ENCODE assay signal across 12 mouse cellular contexts in the genomic region with DNA sequence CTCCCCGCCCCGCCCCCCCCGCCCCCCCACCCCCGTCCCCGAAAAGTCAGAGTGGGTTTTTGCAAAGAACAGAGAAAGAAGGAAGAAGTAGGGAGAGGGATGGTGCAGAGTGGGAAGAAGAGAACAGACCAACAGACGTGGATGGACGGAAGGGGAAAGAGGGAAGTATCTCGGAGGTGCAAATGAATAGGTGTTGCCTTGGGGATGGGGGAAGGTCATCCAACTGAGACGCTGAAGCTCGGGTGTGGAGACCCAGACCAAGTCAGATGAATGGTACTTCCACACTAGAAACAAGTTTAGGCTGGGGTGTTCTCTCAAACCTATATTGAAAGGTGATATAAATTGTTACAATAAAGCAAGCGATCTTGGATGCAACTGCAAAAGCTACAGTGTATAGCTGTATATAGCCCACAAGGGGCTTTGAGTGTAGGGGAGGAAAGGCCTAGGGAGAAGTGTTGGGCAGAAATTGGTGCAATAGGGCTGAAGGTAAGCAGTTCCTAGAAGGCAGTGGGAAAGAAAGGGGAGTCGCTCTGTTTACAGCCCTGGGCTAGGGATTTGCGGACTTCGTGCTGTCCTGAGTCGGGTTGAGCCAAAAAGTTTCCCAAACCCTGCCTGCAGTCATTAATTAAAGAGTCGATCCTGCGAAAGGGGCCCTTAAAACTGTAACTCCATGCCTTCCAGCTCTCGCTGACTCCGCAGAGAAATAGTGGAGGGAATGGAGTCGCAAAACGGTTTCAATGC. TPM values are rescaled to one million over a fixed set of nuclear protein-coding genes. Genes with fewer than 3 reads are reported as not detected.
DNase-seq lines count a peak whose midpoint lies in the region; ATAC-seq lines count a peak whose summit lies in the region.
"Had no signal": no experiment of that assay in that cellular context is flagged by ENCODE, and none has a peak within 500 bp of the region (broad histone marks: within the 10 kb centered on the region; RNA-seq: fewer than 3 reads in every experiment).

No protein-coding gene starts in this region.

- H3K4me2 ChIP-seq in forebrain, embryonic 12.5 days: peak overlapping the region; percentile 39
- H3K4me2 ChIP-seq in limb, embryonic 11.5 days (ENCODE audit: low read depth, severe bottlenecking): peak overlapping the region; percentile 34; the same call in 1 of the 2 replicates
- H3K4me2 ChIP-seq in neural tube, embryonic 11.5 days (ENCODE audit: low read depth): peak overlapping the region; percentile 29

- WGBS in embryonic facial prominence, embryonic 10.5 days: 1% methylated on average over 21 of the region's 21 CpGs
- under 1% methylated on average over 21 of the region's 21 CpGs for WGBS in forebrain, embryonic 12.5 days
- 1% methylated on average over 21 of the region's 21 CpGs for WGBS in limb, embryonic 11.5 days
- under 1% methylated on average over 21 of the region's 21 CpGs for WGBS in neural tube, embryonic 11.5 days

- H3K9ac ChIP-seq in forebrain, embryonic 12.5 days: no peak overlapping the region
- H3K9ac ChIP-seq in limb, embryonic 11.5 days (ENCODE audit: low read length): no peak overlapping the region
- no peak overlapping the region for H3K9ac ChIP-seq in neural tube, embryonic 11.5 days (ENCODE audit: low read length)

- H3K9me3 ChIP-seq in embryonic facial prominence, embryonic 10.5 days: no peaks in the 10 kb centered on the region
- H3K9me3 ChIP-seq in forebrain, embryonic 12.5 days: no peaks in the 10 kb centered on the region
- no peaks in the 10 kb centered on the region for H3K9me3 ChIP-seq in limb, embryonic 11.5 days (ENCODE audit: control insufficient read depth, low read length)
- H3K9me3 ChIP-seq in neural tube, embryonic 11.5 days (ENCODE audit: control insufficient read depth, low read length): no peaks in the 10 kb centered on the region
- H3K9me3 ChIP-seq: G1E had no signal

- peaks cover 82% of the 10 kb centered on the region for H3K4me1 ChIP-seq in embryonic facial prominence, embryonic 10.5 days
- peaks cover 18% of the 10 kb centered on the region; the same call in 1 of the 2 replicates for H3K4me1 ChIP-seq in forebrain, embryonic 12.5 days
- H3K4me1 ChIP-seq in limb, embryonic 11.5 days (ENCODE audit: control insufficient read depth, insufficient read depth, low read length): peaks cover 17% of the 10 kb centered on the region
- peaks cover 5% of the 10 kb centered on the region; the same call in 1 of the 2 replicates for H3K4me1 ChIP-seq in neural tube, embryonic 11.5 days (ENCODE audit: control insufficient read depth, insufficient read depth, low read length)

- peak overlapping the region; percentile 48 for H3K4me3 ChIP-seq in embryonic facial prominence, embryonic 10.5 days
- H3K4me3 ChIP-seq in forebrain, embryonic 12.5 days (replicated peaks): peak overlapping the region; percentile 16
- H3K4me3 ChIP-seq in limb, embryonic 11.5 days (ENCODE audit: low read depth, low read length): no peak overlapping the region
- H3K4me3 ChIP-seq in neural tube, embryonic 11.5 days (ENCODE audit: low read depth, low read length): peak overlapping the region; percentile 13

- peaks cover 100% of the 10 kb centered on the region for H3K27me3 ChIP-seq in embryonic facial prominence, embryonic 10.5 days (replicated peaks; ENCODE audit: low read depth, poor library complexity, severe bottlenecking)
- H3K27me3 ChIP-seq in forebrain, embryonic 12.5 days: peaks cover 96% of the 10 kb centered on the region
- peaks cover 69% of the 10 kb centered on the region for H3K27me3 ChIP-seq in limb, embryonic 11.5 days (ENCODE audit: control insufficient read depth, insufficient read depth, low read length)
- H3K27me3 ChIP-seq in neural tube, embryonic 11.5 days (ENCODE audit: control insufficient read depth, insufficient read depth, low read length): peaks cover 95% of the 10 kb centered on the region

- H3K27ac ChIP-seq in embryonic facial prominence, embryonic 10.5 days (replicated peaks): peak overlapping the region; percentile 57
- H3K27ac ChIP-seq in forebrain, embryonic 12.5 days: no peak overlapping the region
- H3K27ac ChIP-seq in limb, embryonic 11.5 days (replicated peaks; ENCODE audit: low read depth, low read length): no peak overlapping the region
- no peak overlapping the region; the same call in 1 of the 2 replicates for H3K27ac ChIP-seq in neural tube, embryonic 11.5 days (ENCODE audit: low read depth, low read length)

- 0 out of 2 replicates have a peak, but pooled peaks have one; percentile 17 for ATAC-seq in forebrain, embryonic 12.5 days (ENCODE audit: low FRiP score)
- no peak for ATAC-seq in limb, embryonic 11.5 days (ENCODE audit: insufficient number of reproducible peaks, low FRiP score, low TSS enrichment, low read depth)
- ATAC-seq in neural tube, embryonic 11.5 days (ENCODE audit: insufficient read depth, low FRiP score, low TSS enrichment): no peak

- H3K36me3 ChIP-seq in embryonic facial prominence, embryonic 10.5 days (replicated peaks): no peaks in the 10 kb centered on the region
- H3K36me3 ChIP-seq in forebrain, embryonic 12.5 days (replicated peaks): no peaks in the 10 kb centered on the region
- H3K36me3 ChIP-seq in limb, embryonic 11.5 days (ENCODE audit: control insufficient read depth, insufficient read depth, low read length): no peaks in the 10 kb centered on the region
- no peaks in the 10 kb centered on the region for H3K36me3 ChIP-seq in neural tube, embryonic 11.5 days (ENCODE audit: control insufficient read depth, insufficient read depth, low read length)
- H3K36me3 ChIP-seq: G1E had no signal

- peak; percentile 48 for DNase-seq in embryonic facial prominence, embryonic 10.5 days (ENCODE audit: low spot score)
- peak; percentile 53 for DNase-seq in limb, embryonic 11.5 days (ENCODE audit: low spot score)
- DNase-seq in neural tube, embryonic 11.5 days (ENCODE audit: low spot score): no peak
- no peak for DNase-seq in left cerebral cortex, adult 9 months (ENCODE audit: low spot score in 2 of 2)
- DNase-seq in adrenal gland, postnatal 36 days: no peak
- no peak for DNase-seq in right cerebral cortex, postnatal 36 days (ENCODE audit: low spot score in 2 of 2)
- DNase-seq: adrenal gland, postnatal 10 days; kidney, postnatal 4 days; thymus, adult 2 months had no signal

RNA-seq across cellular contexts. Expression of a gene that starts 28.7 kb away (rescaled TPM):
- polyA plus RNA-seq in embryonic facial prominence, embryonic 10.5 days (2016; fragmentation: Nextera tagmentation; extraction: Ambion mirVana): 8.3 and 8.5 TPM in 2 replicates
- 1.6 and 2.0 TPM in 2 replicates for polyA plus RNA-seq in forebrain, embryonic 12.5 days (2016; fragmentation: Nextera tagmentation; extraction: Ambion mirVana)
- 7.2 and 7.3 TPM in 2 replicates for polyA plus RNA-seq in limb, embryonic 11.5 days (2014; fragmentation: Nextera tagmentation; extraction: Ambion mirVana)
- 12.9 and 13.7 TPM in 2 replicates for polyA plus RNA-seq in neural tube, embryonic 11.5 days (2014; fragmentation: Nextera tagmentation; extraction: Ambion mirVana)
- total RNA-seq in adrenal gland, postnatal 36 days (2021): under 1 TPM; 0.20 TPM
- total RNA-seq: hematopoietic stem cell, adult 5-6 weeks had no signal

Comparison
In these comparisons a context has a peak if more than half of its experiments do, and no peak if none do; other contexts are left out.
1. DNase-seq: peak in embryonic facial prominence, embryonic 10.5 days (single experiment) and limb, embryonic 11.5 days (single experiment); none in neural tube, embryonic 11.5 days (single experiment), left cerebral cortex, adult 9 months (0 of 2), adrenal gland, postnatal 36 days (0 of 2) and right cerebral cortex, postnatal 36 days (0 of 2).
2. Peak in every context shown above with its lines, with median percentiles within 50 percentile points of each other: H3K4me2 ChIP-seq.